Mouse (Mus musculus): ENCODE measurements around the gene Scn2b. TPM values are rescaled to one million over a fixed set of nuclear protein-coding genes. Genes with fewer than 3 reads are reported as not detected.

Scn2b gene
- 0.22 TPM for polyA plus RNA-seq (2015; fragmentation: Illumina TruSeq; extraction: RNeasy Lipid Tissue Mini Kit (QIAGEN cat#74804); ENCODE audit: insufficient read depth, low read depth, low replicate concordance)

GRCm38 (mm10) chr9:45117741-45118431 lies at the start of gene Scn2b:
Gene Scn2b (plus strand): TSS chr9:45117782.

GRCm38 (mm10) chr9:45079011-45079410 lies 38.6 kb upstream of the Scn2b start, which contains the start of gene Jaml:
Gene Jaml (plus strand): TSS chr9:45079183.

GRCm38 (mm10) chr9:45138191-45139032 lies 20.8 kb downstream of the Scn2b start, which contains the start of gene Scn4b:
Gene Scn4b (plus strand): TSS chr9:45138395.

Other genes with a start within 250 kb of the Scn2b start
- 9.5 TPM for gene Kmt2a, start 236.5 kb upstream of the Scn2b start, polyA plus RNA-seq (2015; fragmentation: Illumina TruSeq; extraction: RNeasy Lipid Tissue Mini Kit (QIAGEN cat#74804); ENCODE audit: insufficient read depth, low read depth, low replicate concordance)
- 260 TPM for gene Atp5l, start 197.0 kb upstream of the Scn2b start, polyA plus RNA-seq (2015; fragmentation: Illumina TruSeq; extraction: RNeasy Lipid Tissue Mini Kit (QIAGEN cat#74804); ENCODE audit: insufficient read depth, low read depth, low replicate concordance)
- gene Ube4a, start 152.2 kb upstream of the Scn2b start, polyA plus RNA-seq (2015; fragmentation: Illumina TruSeq; extraction: RNeasy Lipid Tissue Mini Kit (QIAGEN cat#74804); ENCODE audit: insufficient read depth, low read depth, low replicate concordance), result 13.2 TPM
- not detected for gene Cd3g, start 137.4 kb upstream of the Scn2b start, polyA plus RNA-seq (2015; fragmentation: Illumina TruSeq; extraction: RNeasy Lipid Tissue Mini Kit (QIAGEN cat#74804); ENCODE audit: insufficient read depth, low read depth, low replicate concordance)
- 0.52 TPM for gene Cd3d, start 136.0 kb upstream of the Scn2b start, polyA plus RNA-seq (2015; fragmentation: Illumina TruSeq; extraction: RNeasy Lipid Tissue Mini Kit (QIAGEN cat#74804); ENCODE audit: insufficient read depth, low read depth, low replicate concordance)
- not detected for gene Cd3e, start 108.2 kb upstream of the Scn2b start, polyA plus RNA-seq (2015; fragmentation: Illumina TruSeq; extraction: RNeasy Lipid Tissue Mini Kit (QIAGEN cat#74804); ENCODE audit: insufficient read depth, low read depth, low replicate concordance)
- 3.2 TPM for gene Mpzl2, start 78.0 kb upstream of the Scn2b start, polyA plus RNA-seq (2015; fragmentation: Illumina TruSeq; extraction: RNeasy Lipid Tissue Mini Kit (QIAGEN cat#74804); ENCODE audit: insufficient read depth, low read depth, low replicate concordance)
- 1.1 TPM for gene Mpzl3, start 62.6 kb upstream of the Scn2b start, polyA plus RNA-seq (2015; fragmentation: Illumina TruSeq; extraction: RNeasy Lipid Tissue Mini Kit (QIAGEN cat#74804); ENCODE audit: insufficient read depth, low read depth, low replicate concordance)
- gene Jaml, start 38.6 kb upstream of the Scn2b start, polyA plus RNA-seq (2015; fragmentation: Illumina TruSeq; extraction: RNeasy Lipid Tissue Mini Kit (QIAGEN cat#74804); ENCODE audit: insufficient read depth, low read depth, low replicate concordance), result 0.33 TPM
- gene Scn4b, start 20.6 kb downstream of the Scn2b start, polyA plus RNA-seq (2015; fragmentation: Illumina TruSeq; extraction: RNeasy Lipid Tissue Mini Kit (QIAGEN cat#74804); ENCODE audit: insufficient read depth, low read depth, low replicate concordance), result 1.3 TPM
- gene BC049352, start 64.2 kb downstream of the Scn2b start, polyA plus RNA-seq (2015; fragmentation: Illumina TruSeq; extraction: RNeasy Lipid Tissue Mini Kit (QIAGEN cat#74804); ENCODE audit: insufficient read depth, low read depth, low replicate concordance), result not detected
- 5.5 TPM for gene Tmprss4, start 86.3 kb downstream of the Scn2b start, polyA plus RNA-seq (2015; fragmentation: Illumina TruSeq; extraction: RNeasy Lipid Tissue Mini Kit (QIAGEN cat#74804); ENCODE audit: insufficient read depth, low read depth, low replicate concordance)
- 2.0 TPM for gene Il10ra, start 151.4 kb downstream of the Scn2b start, polyA plus RNA-seq (2015; fragmentation: Illumina TruSeq; extraction: RNeasy Lipid Tissue Mini Kit (QIAGEN cat#74804); ENCODE audit: insufficient read depth, low read depth, low replicate concordance)
- not detected for gene Tmprss13, start 201.3 kb downstream of the Scn2b start, polyA plus RNA-seq (2015; fragmentation: Illumina TruSeq; extraction: RNeasy Lipid Tissue Mini Kit (QIAGEN cat#74804); ENCODE audit: insufficient read depth, low read depth, low replicate concordance)